Mouse (Mus musculus) kidney, postnatal 0 days (tissue): ENCODE data around the gene Lman1l. TPM values are rescaled to one million over a fixed set of nuclear protein-coding genes. Genes with fewer than 3 reads are reported as not detected.

ENCODE experiments used
- ATAC-seq: fragments of 200-750 bp; cut with Nextera tagmentation; replicated peaks from 2 replicates; pipeline ENCODE4 v1.8.0; 2017; ENCODE audit warnings: low read depth, moderate number of reproducible peaks, moderate TSS enrichment, moderate library complexity; ENCODE audit not compliant: low FRiP score
- DNase-seq: peaks from one replicate; pipeline ENCODE4 v3.0.0-alpha.2; 2016; ENCODE audit warnings: low spot score
- H3K27ac ChIP-seq: fragments of 300-500 bp; sonication (generic); 2 replicates; pipeline ENCODE4 v1.5.1; 2014; ENCODE audit warnings: mild to moderate bottlenecking
- H3K27me3 ChIP-seq: fragments of 300-500 bp; sonication (generic); 2 replicates; pipeline ENCODE4 v1.6.1; 2014; ENCODE audit warnings: low read length, mixed read lengths; ENCODE audit not compliant: insufficient read depth
- H3K36me3 ChIP-seq: fragments of 300-500 bp; sonication (generic); 2 replicates; pipeline ENCODE4 v1.6.1; 2014; ENCODE audit warnings: low read length, mixed read lengths; ENCODE audit not compliant: insufficient read depth
- H3K4me1 ChIP-seq: fragments of 300-500 bp; sonication (generic); replicated peaks from 2 replicates; pipeline ENCODE4 v1.6.1; 2014; ENCODE audit warnings: antibody characterized with exemption, low read length, mixed read lengths; ENCODE audit not compliant: insufficient read depth
- H3K4me2 ChIP-seq: fragments of 300-500 bp; sonication (generic); 2 replicates; pipeline ENCODE4 v1.6.1; 2014; ENCODE audit warnings: mild to moderate bottlenecking, low read length, moderate library complexity, mixed read lengths
- H3K4me3 ChIP-seq: fragments of 300-500 bp; sonication (generic); replicated peaks from 2 replicates; pipeline ENCODE4 v1.5.1; 2014; ENCODE audit warnings: low read depth, low read length
- H3K9ac ChIP-seq: fragments of 300-500 bp; sonication (generic); 2 replicates; pipeline ENCODE4 v1.6.1; 2014; ENCODE audit warnings: low read depth, low read length
- H3K9me3 ChIP-seq: fragments of 300-500 bp; sonication (generic); replicated peaks from 2 replicates; pipeline ENCODE4 v1.6.1; 2016; ENCODE audit warnings: low read length, inconsistent platforms, mixed read lengths
- CTCF ChIP-seq: IDR thresholded peaks from 2 replicates; pipeline ENCODE4 v1.5.1; 2016; ENCODE audit warnings: antibody characterized with exemption, low read depth, mild to moderate bottlenecking, moderate library complexity
- WGBS: fragments of 180-500 bp; shearing (Covaris S2); extraction: QIAGEN DNeasy Blood & Tissue Kit; methylation state at CpG from one replicate; pipeline ENCODE4 v1.1.7; 2014; 5-methylcytosine and 5-hydroxymethylcytosine counted together
- polyA plus RNA-seq: library from polyadenylated mRNA; unstranded; fragments of >200 nt; fragmentation: Nextera tagmentation; extraction: Ambion mirVana; gene quantifications from 2 replicates; pipeline ENCODE4 v1.2.1, GENCODE M21; 2015

Gene Lman1l
- polyA plus RNA-seq, 1 experiment from 2014 or later: not detected

DNA sequence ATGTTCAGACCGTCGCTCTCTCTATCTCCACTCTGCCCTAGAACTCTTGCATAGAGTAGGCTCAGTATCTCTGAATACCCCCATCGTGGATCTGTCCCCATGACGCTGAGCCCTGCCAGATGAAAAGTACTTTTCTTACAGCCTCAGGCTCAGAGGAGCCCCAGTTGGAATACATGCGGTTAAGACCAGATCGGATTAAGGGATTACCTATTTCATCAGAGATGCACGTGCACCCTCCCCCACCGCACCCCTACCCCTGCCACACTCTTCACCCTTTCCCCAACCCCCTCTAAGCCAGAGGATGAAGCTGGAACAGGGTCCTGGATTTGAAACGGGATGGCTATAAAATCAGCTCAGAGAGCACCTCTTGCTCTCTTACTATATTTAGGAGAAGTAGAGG is 15.1 kb downstream of the Lman1l start:
- no peaks in the 10 kb centered on the region for H3K36me3 ChIP-seq
- H3K9me3 ChIP-seq: no peaks in the 10 kb centered on the region
- H3K27me3 ChIP-seq: no peaks in the 10 kb centered on the region
- no peak for TF ChIP-seq CTCF
- DNase-seq: no peak
- 20% methylated on average over 9 of the region's 9 CpGs for WGBS
- H3K4me1 ChIP-seq: 0 out of 2 replicates have a peak, but pooled peaks cover 8% of the 10 kb centered on the region
- no peak overlapping the region for H3K4me3 ChIP-seq
- no peak overlapping the region for H3K27ac ChIP-seq
- H3K4me2 ChIP-seq: no peak overlapping the region
- ATAC-seq: no peak
- no peak overlapping the region for H3K9ac ChIP-seq

- whole genome bisulfite sequencing: 85% methylated on average over 4 of the region's 4 CpGs
- no peak overlapping the region for H3K27ac ChIP-seq
- DNase-seq: no peak
- TF ChIP-seq CTCF: no peak
- H3K4me2 ChIP-seq: no peak overlapping the region
- ATAC-seq: no peak
- 0 out of 2 replicates have a peak, but pooled peaks cover 8% of the 10 kb centered on the region for H3K4me1 ChIP-seq
- H3K9me3 ChIP-seq: no peaks in the 10 kb centered on the region
- H3K27me3 ChIP-seq: no peaks in the 10 kb centered on the region
- H3K9ac ChIP-seq: no peak overlapping the region
- H3K36me3 ChIP-seq: no peaks in the 10 kb centered on the region
- H3K4me3 ChIP-seq: no peak overlapping the region
These were observed 15.7 kb downstream of the Lman1l start for GRCm38 (mm10) chr9:57604875-57605274.

- ATAC-seq (no peak), DNase-seq (no peak)
- H3K9me3 ChIP-seq: no peaks in the 10 kb centered on the region
- H3K4me2 ChIP-seq: no peak overlapping the region
- 55% methylated on average over 8 of the region's 8 CpGs for WGBS
- TF ChIP-seq CTCF: no peak
- H3K4me1 ChIP-seq: 0 out of 2 replicates have a peak, but pooled peaks cover 13% of the 10 kb centered on the region
- H3K9ac ChIP-seq: no peak overlapping the region
- H3K27me3 ChIP-seq: no peaks in the 10 kb centered on the region
- H3K4me3 ChIP-seq: no peak overlapping the region
- H3K36me3 ChIP-seq: no peaks in the 10 kb centered on the region
- H3K27ac ChIP-seq: no peak overlapping the region
These were observed 18.5 kb downstream of the Lman1l start for GRCm38 (mm10) chr9:57602098-57602497.

DNA sequence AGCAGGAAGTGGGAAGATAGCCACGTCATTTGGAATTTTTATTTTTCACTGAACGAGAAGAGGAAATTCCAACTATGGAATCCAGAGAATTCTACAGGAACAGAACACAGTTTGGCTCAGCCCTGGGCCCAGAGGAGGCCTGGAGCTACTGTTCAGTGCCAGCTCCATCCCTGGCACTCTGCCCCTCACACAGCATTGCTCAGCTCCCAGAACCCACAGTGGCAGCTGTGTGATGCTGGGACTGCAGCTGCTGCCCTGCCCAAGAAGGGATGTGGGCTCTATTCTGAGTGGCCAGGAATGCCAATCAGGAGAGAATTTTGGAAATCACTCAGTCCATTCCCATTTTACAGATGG is 19.2 kb downstream of the Lman1l start:
- TF ChIP-seq CTCF: no peak
- Histone ChIP-seq H3K9me3 (no peaks in the 10 kb centered on the region), H3K27ac (no peak overlapping the region), H3K4me3 (no peak overlapping the region), H3K36me3 (no peaks in the 10 kb centered on the region), H3K4me2 (no peak overlapping the region), H3K4me1 (0 out of 2 replicates have a peak, but pooled peaks cover 13% of the 10 kb centered on the region), H3K9ac (no peak overlapping the region), H3K27me3 (no peaks in the 10 kb centered on the region)
- WGBS: 39% methylated on average over 2 of the region's 2 CpGs
- DNase-seq (peak; percentile 21), ATAC-seq (no peak)

- Histone ChIP-seq H3K9me3 (no peaks in the 10 kb centered on the region), H3K9ac (no peak overlapping the region), H3K27me3 (no peaks in the 10 kb centered on the region), H3K4me3 (no peak overlapping the region), H3K36me3 (no peaks in the 10 kb centered on the region), H3K27ac (no peak overlapping the region), H3K4me2 (no peak overlapping the region), H3K4me1 (0 out of 2 replicates have a peak, but pooled peaks cover 13% of the 10 kb centered on the region)
- TF ChIP-seq CTCF: no peak
- ATAC-seq (0 out of 2 replicates have a peak, but pooled peaks have one; percentile 34), DNase-seq (peak; percentile 14)
- 12% methylated on average over 3 of the region's 3 CpGs for WGBS
These were observed 19.8 kb downstream of the Lman1l start for GRCm38 (mm10) chr9:57600620-57601352.

- peaks cover 9% of the 10 kb centered on the region; the same call in 1 of the 2 replicates for H3K36me3 ChIP-seq
- peak; percentile 50; the same call in 1 of the 2 replicates for ATAC-seq
- H3K27ac ChIP-seq: no peak overlapping the region
- H3K4me2 ChIP-seq: no peak overlapping the region
- no peak for TF ChIP-seq CTCF
- H3K9ac ChIP-seq: no peak overlapping the region
- no peak overlapping the region for H3K4me3 ChIP-seq
- 53% methylated on average over 8 of the region's 8 CpGs for WGBS
- 0 out of 2 replicates have a peak, but pooled peaks cover 14% of the 10 kb centered on the region for H3K4me1 ChIP-seq
- no peak for DNase-seq
- H3K27me3 ChIP-seq: no peaks in the 10 kb centered on the region
- H3K9me3 ChIP-seq: no peaks in the 10 kb centered on the region
These were observed 21.6 kb downstream of the Lman1l start for GRCm38 (mm10) chr9:57598851-57599563.
